Mouse (Mus musculus) skeletal muscle tissue, adult 2 months (tissue): ENCODE measurements around the gene Snx4.

Source experiments
- DNase-seq: peaks from one replicate; pipeline ENCODE4 v3.0.0-alpha.2; 2012; ENCODE audit warnings: low read depth, low spot score

The Snx4 gene

GRCm38 (mm10) chr16:33267616-33268253 is 16.5 kb downstream of the Snx4 start:
- DNase-seq: no peak

GRCm38 (mm10) chr16:33271824-33272223 is 20.6 kb downstream of the Snx4 start:
- no peak for DNase-seq

GRCm38 (mm10) chr16:33283079-33283478 is 31.8 kb downstream of the Snx4 start:
- no peak for DNase-seq

GRCm38 (mm10) chr16:33288536-33288935 is 37.3 kb downstream of the Snx4 start:
- no peak for DNase-seq

- DNase-seq: no peak
These were observed 38.7 kb downstream of the Snx4 start for GRCm38 (mm10) chr16:33289981-33290380.

- no peak for DNase-seq
These were observed 41.0 kb downstream of the Snx4 start for GRCm38 (mm10) chr16:33292241-33292640.

GRCm38 (mm10) chr16:33294681-33295080 is 43.4 kb downstream of the Snx4 start:
- DNase-seq: no peak

- DNase-seq: no peak
These were observed 44.1 kb downstream of the Snx4 start for GRCm38 (mm10) chr16:33295321-33295720.

- DNase-seq: no peak
These were observed 46.3 kb downstream of the Snx4 start for GRCm38 (mm10) chr16:33297493-33297892.

- DNase-seq: peak; percentile 46
These were observed 55.4 kb downstream of the Snx4 start for GRCm38 (mm10) chr16:33306633-33307070.

- no peak for DNase-seq
These were observed 56.5 kb downstream of the Snx4 start for GRCm38 (mm10) chr16:33307761-33308160.

GRCm38 (mm10) chr16:33309066-33309465 is 57.8 kb downstream of the Snx4 start:
- DNase-seq: no peak

- no peak for DNase-seq
These were observed 64.4 kb downstream of the Snx4 start for GRCm38 (mm10) chr16:33315611-33316010.

- DNase-seq: no peak
These were observed 66.4 kb downstream of the Snx4 start for GRCm38 (mm10) chr16:33317646-33318045.

GRCm38 (mm10) chr16:33318059-33318458 is 66.8 kb downstream of the Snx4 start:
- DNase-seq: no peak

- DNase-seq: no peak
These were observed 74.6 kb downstream of the Snx4 start for GRCm38 (mm10) chr16:33325704-33326455.

- DNase-seq: no peak
These were observed 75.3 kb downstream of the Snx4 start for GRCm38 (mm10) chr16:33326589-33326988.

- DNase-seq: no peak
These were observed 75.9 kb downstream of the Snx4 start for GRCm38 (mm10) chr16:33327101-33327500.

GRCm38 (mm10) chr16:33333015-33333414 is 81.8 kb downstream of the Snx4 start:
- no peak for DNase-seq

- DNase-seq: peak; percentile 40
These were observed 85.9 kb downstream of the Snx4 start for GRCm38 (mm10) chr16:33337177-33337576.

GRCm38 (mm10) chr16:33337681-33338080 is 86.4 kb downstream of the Snx4 start:
- DNase-seq: no peak

GRCm38 (mm10) chr16:33338492-33338891 is 87.2 kb downstream of the Snx4 start:
- DNase-seq: no peak

GRCm38 (mm10) chr16:33339476-33339875 is 88.2 kb downstream of the Snx4 start:
- DNase-seq: no peak
